In the genomic region with DNA sequence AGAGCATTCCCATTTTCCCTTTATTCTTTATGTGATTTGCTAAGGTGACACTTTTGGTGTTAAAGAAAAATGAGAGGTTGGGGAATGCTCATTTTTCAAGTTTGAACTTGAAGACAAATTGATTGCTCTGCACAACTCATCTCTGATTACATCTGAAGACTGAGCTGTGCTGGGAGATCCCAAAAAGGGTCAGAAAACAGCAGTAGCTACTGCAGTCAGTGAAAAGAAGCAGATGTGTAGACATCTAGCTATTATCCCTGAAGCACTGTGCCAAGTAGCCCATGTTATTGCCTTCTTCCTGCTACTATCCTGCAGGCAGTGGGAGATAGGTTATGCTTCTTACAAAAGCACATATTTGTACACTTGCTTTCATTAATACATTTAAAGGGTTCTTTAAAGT, we compare ENCODE assay signal across 14 mouse cellular contexts. TPM values are rescaled to one million over a fixed set of nuclear protein-coding genes. Genes with fewer than 3 reads are reported as not detected.
A peak's percentile ranks its signal among the peaks of the same experiment; 100 is the strongest.
DNase-seq lines count a peak whose midpoint lies in the region; ATAC-seq lines count a peak whose summit lies in the region.
"Not testable (repeated sequence)": the region's sequence is repeated elsewhere in the genome, so short reads cannot be mapped to it uniquely, and the experiment has no call there.
"Had no signal": no experiment of that assay in that cellular context is flagged by ENCODE, and none has a peak within 500 bp of the region (broad histone marks: within the 10 kb centered on the region; RNA-seq: fewer than 3 reads in every experiment).

No protein-coding gene starts in this region.

- not testable (repeated sequence) for H3K4me3 ChIP-seq in hindbrain, embryonic 11.5 days (ENCODE audit: low read depth, low read length); hindbrain, embryonic 14.5 days (replicated peaks; ENCODE audit: low read length); hindbrain, embryonic 16.5 days (ENCODE audit: low read length); limb, embryonic 11.5 days (ENCODE audit: low read depth, low read length); midbrain, embryonic 16.5 days (ENCODE audit: low read depth, low read length); neural tube, embryonic 14.5 days (ENCODE audit: low read depth, low read length)

- ATAC-seq in frontal cortex, adult (ENCODE audit: low TSS enrichment), result peak; percentile 81
- ATAC-seq in hindbrain, embryonic 11.5 days (ENCODE audit: low FRiP score), result peak; percentile 23; the same call in 1 of the 2 replicates
- ATAC-seq in hindbrain, embryonic 14.5 days (ENCODE audit: low FRiP score), result 0 out of 2 replicates have a peak, but pooled peaks have one; percentile 25
- peak; percentile 71 for ATAC-seq in hindbrain, embryonic 16.5 days
- ATAC-seq in limb, embryonic 11.5 days (ENCODE audit: insufficient number of reproducible peaks, low FRiP score, low TSS enrichment, low read depth), result 0 out of 2 replicates have a peak, but pooled peaks have one; percentile 24
- ATAC-seq in midbrain, embryonic 16.5 days, result peak; percentile 25; the same call in 1 of the 2 replicates
- peak; percentile 39; the same call in 1 of the 2 replicates for ATAC-seq in neural tube, embryonic 14.5 days (ENCODE audit: low read depth)

- not testable (repeated sequence) for H3K27me3 ChIP-seq in hindbrain, embryonic 11.5 days (ENCODE audit: control insufficient read depth, insufficient read depth, low read length); hindbrain, embryonic 14.5 days (ENCODE audit: control insufficient read depth, insufficient read depth, low read length); hindbrain, embryonic 16.5 days (replicated peaks; ENCODE audit: control insufficient read depth, insufficient read depth, low read length); limb, embryonic 11.5 days (ENCODE audit: control insufficient read depth, insufficient read depth, low read length); midbrain, embryonic 16.5 days (ENCODE audit: control insufficient read depth, insufficient read depth, low read depth, low read length); neural tube, embryonic 14.5 days (ENCODE audit: control insufficient read depth, insufficient read depth, low read length)

- H3K36me3 ChIP-seq in hindbrain, embryonic 11.5 days (ENCODE audit: control insufficient read depth, insufficient read depth, low read length); hindbrain, embryonic 14.5 days (replicated peaks; ENCODE audit: control insufficient read depth, insufficient read depth); hindbrain, embryonic 16.5 days (ENCODE audit: control insufficient read depth, insufficient read depth, low read length); limb, embryonic 11.5 days (ENCODE audit: control insufficient read depth, insufficient read depth, low read length); midbrain, embryonic 16.5 days (ENCODE audit: control insufficient read depth, insufficient read depth, low read length); neural tube, embryonic 14.5 days (ENCODE audit: control insufficient read depth, insufficient read depth, low read length): not testable (repeated sequence)

- not testable (repeated sequence) for H3K4me1 ChIP-seq in hindbrain, embryonic 11.5 days (replicated peaks; ENCODE audit: control insufficient read depth, insufficient read depth, low read length); hindbrain, embryonic 14.5 days (replicated peaks; ENCODE audit: control insufficient read depth, insufficient read depth, low read length); hindbrain, embryonic 16.5 days (ENCODE audit: control insufficient read depth, insufficient read depth, low read depth, low read length); limb, embryonic 11.5 days (ENCODE audit: control insufficient read depth, insufficient read depth, low read length); midbrain, embryonic 16.5 days (ENCODE audit: control insufficient read depth, insufficient read depth, low read length); neural tube, embryonic 14.5 days (ENCODE audit: control insufficient read depth, insufficient read depth, low read length)

- not testable (repeated sequence) for H3K4me2 ChIP-seq in hindbrain, embryonic 11.5 days (replicated peaks; ENCODE audit: low read depth, low read length); hindbrain, embryonic 14.5 days (replicated peaks); hindbrain, embryonic 16.5 days (ENCODE audit: low read length); limb, embryonic 11.5 days (ENCODE audit: low read depth, severe bottlenecking); midbrain, embryonic 16.5 days (ENCODE audit: low read length); neural tube, embryonic 14.5 days (ENCODE audit: low read depth, low read length)

- not testable (repeated sequence) for DNase-seq in hindbrain, embryonic 11.5 days (ENCODE audit: low spot score); hindbrain, embryonic 14.5 days (ENCODE audit: low spot score); limb, embryonic 11.5 days (ENCODE audit: low spot score)

- H3K9me3 ChIP-seq in hindbrain, embryonic 11.5 days (ENCODE audit: control insufficient read depth, low read length); hindbrain, embryonic 14.5 days (ENCODE audit: control insufficient read depth, low read length); hindbrain, embryonic 16.5 days (ENCODE audit: control insufficient read depth, low read length); limb, embryonic 11.5 days (ENCODE audit: control insufficient read depth, low read length); midbrain, embryonic 16.5 days (replicated peaks; ENCODE audit: control insufficient read depth, low read length, poor library complexity, severe bottlenecking); neural tube, embryonic 14.5 days (ENCODE audit: control insufficient read depth, low read length): not testable (repeated sequence)

- not testable (repeated sequence) for H3K9ac ChIP-seq in hindbrain, embryonic 11.5 days (ENCODE audit: low read depth, low read length); hindbrain, embryonic 14.5 days; hindbrain, embryonic 16.5 days (ENCODE audit: low read depth, low read length); limb, embryonic 11.5 days (ENCODE audit: low read length); midbrain, embryonic 16.5 days (ENCODE audit: low read depth, low read length); neural tube, embryonic 14.5 days (replicated peaks; ENCODE audit: low read depth, low read length)

- H3K27ac ChIP-seq in hindbrain, embryonic 11.5 days (ENCODE audit: low read depth, low read length); hindbrain, embryonic 14.5 days; hindbrain, embryonic 16.5 days (ENCODE audit: low read depth, low read length); limb, embryonic 11.5 days (replicated peaks; ENCODE audit: low read depth, low read length); midbrain, embryonic 16.5 days (ENCODE audit: low read length); neural tube, embryonic 14.5 days (ENCODE audit: low read depth, low read length): not testable (repeated sequence)

RNA-seq across cellular contexts. Expression of a gene that starts 29.1 kb away (rescaled TPM):
- polyA plus RNA-seq in hindbrain, embryonic 11.5 days (2014; fragmentation: Nextera tagmentation; extraction: Ambion mirVana), result 0.40 and 0.50 TPM in 2 replicates
- not detected in 2 replicates for polyA plus RNA-seq in hindbrain, embryonic 14.5 days (2014; fragmentation: Nextera tagmentation; extraction: Ambion mirVana)
- 0.23 TPM in 1 of 2 replicates, not detected in the other for polyA plus RNA-seq in hindbrain, embryonic 16.5 days (2015; fragmentation: Nextera tagmentation; extraction: Ambion mirVana)
- 0.37 TPM in 1 of 2 replicates, not detected in the other for polyA plus RNA-seq in limb, embryonic 11.5 days (2014; fragmentation: Nextera tagmentation; extraction: Ambion mirVana)
- polyA plus RNA-seq in midbrain, embryonic 16.5 days (2015; fragmentation: Nextera tagmentation; extraction: Ambion mirVana), result 0.09 TPM in 1 of 2 replicates, not detected in the other
- polyA plus RNA-seq in neural tube, embryonic 14.5 days (2014; fragmentation: Nextera tagmentation; extraction: Ambion mirVana), result not detected in 2 replicates
- polyA plus RNA-seq: embryonic facial prominence, embryonic 11.5 days; embryonic facial prominence, embryonic 13.5 days; forebrain, embryonic 10.5 days; forebrain, embryonic 13.5 days; forebrain, embryonic 15.5 days had no signal

RNA-seq across cellular contexts. Expression of a gene that starts 29.2 kb away (rescaled TPM):
- polyA plus RNA-seq in hindbrain, embryonic 11.5 days (2014; fragmentation: Nextera tagmentation; extraction: Ambion mirVana), result not detected in 2 replicates
- polyA plus RNA-seq in hindbrain, embryonic 14.5 days (2014; fragmentation: Nextera tagmentation; extraction: Ambion mirVana), result not detected in 2 replicates
- polyA plus RNA-seq in hindbrain, embryonic 16.5 days (2015; fragmentation: Nextera tagmentation; extraction: Ambion mirVana), result not detected in 2 replicates
- polyA plus RNA-seq in limb, embryonic 11.5 days (2014; fragmentation: Nextera tagmentation; extraction: Ambion mirVana), result not detected in 2 replicates
- not detected in 2 replicates for polyA plus RNA-seq in midbrain, embryonic 16.5 days (2015; fragmentation: Nextera tagmentation; extraction: Ambion mirVana)
- polyA plus RNA-seq in neural tube, embryonic 14.5 days (2014; fragmentation: Nextera tagmentation; extraction: Ambion mirVana), result not detected in 2 replicates
- polyA plus RNA-seq: adrenal gland, adult 2 months; embryonic facial prominence, embryonic 11.5 days; embryonic facial prominence, embryonic 13.5 days; erythroblast, embryonic 14.5 days; forebrain, embryonic 10.5 days; forebrain, embryonic 13.5 days; forebrain, embryonic 15.5 days had no signal

RNA-seq across cellular contexts. Expression of a gene that starts 40.4 kb away (rescaled TPM):
- not detected in 2 replicates for polyA plus RNA-seq in hindbrain, embryonic 11.5 days (2014; fragmentation: Nextera tagmentation; extraction: Ambion mirVana)
- polyA plus RNA-seq in hindbrain, embryonic 14.5 days (2014; fragmentation: Nextera tagmentation; extraction: Ambion mirVana), result not detected in 2 replicates
- not detected in 2 replicates for polyA plus RNA-seq in hindbrain, embryonic 16.5 days (2015; fragmentation: Nextera tagmentation; extraction: Ambion mirVana)
- polyA plus RNA-seq in limb, embryonic 11.5 days (2014; fragmentation: Nextera tagmentation; extraction: Ambion mirVana), result not detected in 2 replicates
- polyA plus RNA-seq in midbrain, embryonic 16.5 days (2015; fragmentation: Nextera tagmentation; extraction: Ambion mirVana), result not detected in 2 replicates
- not detected in 2 replicates for polyA plus RNA-seq in neural tube, embryonic 14.5 days (2014; fragmentation: Nextera tagmentation; extraction: Ambion mirVana)
- polyA plus RNA-seq: adrenal gland, adult 2 months; embryonic facial prominence, embryonic 11.5 days; embryonic facial prominence, embryonic 13.5 days; erythroblast, embryonic 14.5 days; forebrain, embryonic 10.5 days; forebrain, embryonic 13.5 days; forebrain, embryonic 15.5 days had no signal

Comparison
In these comparisons a context has a peak if more than half of its experiments do, and no peak if none do; other contexts are left out.
1. ATAC-seq: peak in every context shown above with its lines; median percentile 81 in frontal cortex, adult; 71 in hindbrain, embryonic 16.5 days; 39 in neural tube, embryonic 14.5 days; 25 in hindbrain, embryonic 14.5 days; 25 in midbrain, embryonic 16.5 days; 24 in limb, embryonic 11.5 days; 23 in hindbrain, embryonic 11.5 days.